Mouse (Mus musculus): ENCODE measurements around the gene Tfdp1. TPM values are rescaled to one million over a fixed set of nuclear protein-coding genes. Genes with fewer than 3 reads are reported as not detected.

The Tfdp1 gene
- polyA plus RNA-seq, 1 experiment from 2014 or later: 167 TPM

Other genes with a start within 250 kb of the Tfdp1 start
- gene Pcid2, start 233.3 kb upstream of the Tfdp1 start, polyA plus RNA-seq (2015; fragmentation: Nextera tagmentation; extraction: Ambion mirVana): 49.8 and 52.5 TPM in 2 replicates
- gene Cul4a, start 233.1 kb upstream of the Tfdp1 start, polyA plus RNA-seq (2015; fragmentation: Nextera tagmentation; extraction: Ambion mirVana): 66.3 and 69.0 TPM in 2 replicates
- 194 and 201 TPM in 2 replicates for gene Lamp1, start 179.6 kb upstream of the Tfdp1 start, polyA plus RNA-seq (2015; fragmentation: Nextera tagmentation; extraction: Ambion mirVana)
- gene Grtp1, start 138.1 kb upstream of the Tfdp1 start, polyA plus RNA-seq (2015; fragmentation: Nextera tagmentation; extraction: Ambion mirVana): 23.6 and 26.9 TPM in 2 replicates
- 0.97 TPM in 1 of 2 replicates, not detected in the other for gene Adprhl1, start 84.6 kb upstream of the Tfdp1 start, polyA plus RNA-seq (2015; fragmentation: Nextera tagmentation; extraction: Ambion mirVana)
- 31.6 and 35.1 TPM in 2 replicates for gene Dcun1d2, start 50.6 kb upstream of the Tfdp1 start, polyA plus RNA-seq (2015; fragmentation: Nextera tagmentation; extraction: Ambion mirVana)
- 40.3 and 40.4 TPM in 2 replicates for gene Tmco3, start 50.6 kb upstream of the Tfdp1 start, polyA plus RNA-seq (2015; fragmentation: Nextera tagmentation; extraction: Ambion mirVana)
- gene Atp4b, start 58.1 kb downstream of the Tfdp1 start, polyA plus RNA-seq (2015; fragmentation: Nextera tagmentation; extraction: Ambion mirVana): not detected in 2 replicates
- gene Grk1, start 66.3 kb downstream of the Tfdp1 start, polyA plus RNA-seq (2015; fragmentation: Nextera tagmentation; extraction: Ambion mirVana): 0.03 TPM in 1 of 2 replicates, not detected in the other
- not detected in 2 replicates for gene Tmem255b, start 96.4 kb downstream of the Tfdp1 start, polyA plus RNA-seq (2015; fragmentation: Nextera tagmentation; extraction: Ambion mirVana)
- gene Gas6, start 155.7 kb downstream of the Tfdp1 start, polyA plus RNA-seq (2015; fragmentation: Nextera tagmentation; extraction: Ambion mirVana): 11.3 and 12.3 TPM in 2 replicates
- gene 1700029H14Rik, start 223.7 kb downstream of the Tfdp1 start, polyA plus RNA-seq (2015; fragmentation: Nextera tagmentation; extraction: Ambion mirVana): not detected in 2 replicates